Mouse (Mus musculus) kidney, embryonic 15.5 days (tissue): ENCODE measurements at regions not wholly inside any gene's neighbourhood (a gene's known extent, or its start where the extent isn't known, plus 50 kb on each side); places are given as distances from the start of the nearest gene placed in this dataset.
A peak's percentile ranks its signal among the peaks of the same experiment; 100 is the strongest.
"Not testable (repeated sequence)": the region's sequence is repeated elsewhere in the genome, so short reads cannot be mapped to it uniquely, and the experiment has no call there.

Experiments used
- ATAC-seq: fragments of 200-750 bp; cut with Nextera tagmentation; replicated peaks from 2 replicates; pipeline ENCODE4 v1.8.0; 2017; ENCODE audit warnings: moderate TSS enrichment; ENCODE audit not compliant: low FRiP score
- H3K27ac ChIP-seq: fragments of 300-500 bp; sonication (generic); 2 replicates; pipeline ENCODE4 v1.5.1; 2015; ENCODE audit warnings: mild to moderate bottlenecking, inconsistent platforms
- H3K27me3 ChIP-seq: fragments of 300-500 bp; sonication (generic); 2 replicates; pipeline ENCODE4 v1.6.1; 2015; ENCODE audit warnings: inconsistent platforms
- H3K36me3 ChIP-seq: fragments of 300-500 bp; sonication (generic); 2 replicates; pipeline ENCODE4 v1.6.1; 2015; ENCODE audit warnings: inconsistent platforms
- H3K4me1 ChIP-seq: fragments of 300-500 bp; sonication (generic); 2 replicates; pipeline ENCODE4 v1.6.1; 2015; ENCODE audit warnings: inconsistent platforms
- H3K4me2 ChIP-seq: fragments of 300-500 bp; sonication (generic); 2 replicates; pipeline ENCODE4 v1.6.1; 2015; ENCODE audit warnings: moderate library complexity, mild to moderate bottlenecking, inconsistent platforms
- H3K4me3 ChIP-seq: fragments of 300-500 bp; sonication (generic); replicated peaks from 2 replicates; pipeline ENCODE4 v1.5.1; 2015; ENCODE audit warnings: mild to moderate bottlenecking, inconsistent platforms
- H3K9ac ChIP-seq: fragments of 300-500 bp; sonication (generic); 2 replicates; pipeline ENCODE4 v1.6.1; 2015; ENCODE audit warnings: mild to moderate bottlenecking, inconsistent platforms
- H3K9me3 ChIP-seq: fragments of 300-500 bp; sonication (generic); replicated peaks from 2 replicates; pipeline ENCODE4 v1.6.1; 2016; ENCODE audit warnings: inconsistent platforms
- whole genome bisulfite sequencing: fragments of 180-500 bp; shearing (Covaris S2); methylation state at CpG from one replicate; pipeline ENCODE4 v1.1.7; 2015; ENCODE audit warnings: mixed read lengths; 5-methylcytosine and 5-hydroxymethylcytosine counted together

DNA sequence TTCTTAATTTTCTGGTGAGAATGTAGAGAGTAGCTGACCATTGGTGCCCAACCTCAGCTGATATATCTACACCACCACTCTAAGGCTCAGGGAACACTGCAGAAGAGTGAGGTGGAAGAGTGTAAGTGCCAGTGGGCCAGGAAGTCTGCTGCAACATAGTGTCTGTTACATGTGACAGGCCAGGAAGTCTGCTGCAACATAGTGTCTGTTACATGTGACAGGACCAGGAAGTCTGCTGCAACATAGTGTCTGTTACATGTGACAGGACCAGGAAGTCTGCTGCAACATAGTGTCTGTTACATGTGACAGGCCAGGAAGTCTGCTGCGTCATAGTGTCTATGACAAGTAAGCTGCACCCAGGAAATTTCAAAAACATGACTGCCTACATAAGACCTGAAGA, 111.4 kb upstream of the Kctd3 start:
- not testable (repeated sequence) for H3K4me2 ChIP-seq, H3K4me1 ChIP-seq, H3K27me3 ChIP-seq, H3K9ac ChIP-seq, H3K9me3 ChIP-seq, H3K27ac ChIP-seq, H3K4me3 ChIP-seq, H3K36me3 ChIP-seq, ATAC-seq
- WGBS: 79% methylated on average over 1 of the region's 1 CpGs

DNA sequence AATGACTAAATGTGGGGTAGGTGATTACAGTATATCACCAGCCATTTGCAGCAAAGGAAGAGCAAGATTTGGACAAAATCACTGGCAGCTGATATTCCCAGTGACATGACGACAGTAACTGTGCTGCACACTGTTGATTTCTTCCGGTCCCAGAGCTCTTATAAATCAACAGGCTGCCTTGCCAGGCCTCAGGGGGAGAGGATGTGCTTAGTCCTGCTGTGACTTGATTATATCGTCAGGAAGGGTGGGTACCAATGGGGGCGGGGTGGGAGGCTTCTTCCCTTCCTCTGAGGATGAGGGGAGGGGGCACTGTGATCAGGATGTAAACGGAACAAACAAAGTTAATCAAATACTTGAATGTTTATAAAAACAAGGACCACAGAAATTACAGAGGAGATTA, 110.9 kb upstream of the Kctd3 start:
- H3K9me3 ChIP-seq: no peaks in the 10 kb centered on the region
- WGBS: 44% methylated on average over 5 of the region's 5 CpGs
- no peaks in the 10 kb centered on the region for H3K36me3 ChIP-seq

DNA sequence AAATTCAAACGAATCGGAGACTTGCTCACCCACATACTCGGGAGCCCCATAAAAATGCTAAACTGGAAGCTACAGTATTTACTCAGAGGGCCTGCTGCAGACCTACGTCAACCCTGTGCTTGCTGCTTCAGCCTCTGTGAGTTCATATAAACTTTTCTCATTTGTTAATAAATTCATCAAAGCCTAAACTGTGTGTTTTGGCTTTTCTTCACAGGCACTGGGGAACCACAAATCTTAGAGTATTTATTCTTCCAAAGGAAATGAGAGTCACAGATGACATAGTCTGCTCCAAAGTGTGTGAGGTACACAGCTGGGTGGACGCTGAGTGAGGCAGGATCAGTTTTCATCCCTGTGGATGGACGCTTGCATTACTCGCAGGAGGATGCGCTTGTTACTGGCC, 108.3 kb upstream of the Kctd3 start:
- Histone ChIP-seq H3K36me3 (no peaks in the 10 kb centered on the region), H3K4me3 (no peak overlapping the region), H3K9ac (no peak overlapping the region), H3K27ac (0 out of 2 replicates have a peak overlapping the region, but pooled peaks have one; percentile 7), H3K4me1 (peaks cover 9% of the 10 kb centered on the region; the same call in 1 of the 2 replicates), H3K9me3 (no peaks in the 10 kb centered on the region), H3K27me3 (no peaks in the 10 kb centered on the region), H3K4me2 (no peak overlapping the region)
- 33% methylated on average over 8 of the region's 8 CpGs for WGBS
- peak; percentile 62; the same call in 1 of the 2 replicates for ATAC-seq

More for the DNA sequence above, 110.9 kb upstream of the Kctd3 start:
- H3K27ac ChIP-seq: no peak overlapping the region
- H3K4me2 ChIP-seq: no peak overlapping the region
- no peak overlapping the region for H3K4me3 ChIP-seq
- ATAC-seq: no peak
- H3K4me1 ChIP-seq: peaks cover 3% of the 10 kb centered on the region; the same call in 1 of the 2 replicates
- H3K9ac ChIP-seq: no peak overlapping the region
- H3K27me3 ChIP-seq: no peaks in the 10 kb centered on the region

DNA sequence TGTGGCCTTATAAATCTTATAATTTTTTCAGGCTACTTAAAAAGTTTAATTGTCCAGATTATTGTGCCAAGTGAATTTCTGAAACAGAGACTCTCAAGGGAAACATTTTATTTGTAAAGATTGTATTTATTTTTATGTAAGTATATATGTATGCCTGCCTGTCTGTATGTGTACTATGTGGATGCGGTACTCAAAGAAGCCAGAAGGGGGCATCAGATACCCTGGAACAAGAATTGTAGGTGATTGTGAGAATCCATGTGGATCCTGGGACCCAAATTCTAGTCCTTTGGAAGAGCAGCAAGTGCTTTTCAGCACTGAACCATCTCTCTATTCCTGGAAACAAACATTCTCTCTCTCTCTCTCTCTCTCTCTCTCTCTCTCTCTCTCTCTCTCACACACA, 107.6 kb upstream of the Kctd3 start:
- no peak overlapping the region for H3K4me3 ChIP-seq
- H3K4me1 ChIP-seq: peaks cover 9% of the 10 kb centered on the region; the same call in 1 of the 2 replicates
- H3K27ac ChIP-seq: no peak overlapping the region
- no peaks in the 10 kb centered on the region for H3K9me3 ChIP-seq
- no peaks in the 10 kb centered on the region for H3K27me3 ChIP-seq
- H3K4me2 ChIP-seq: no peak overlapping the region
- no peak for ATAC-seq
- WGBS: 90% methylated on average over 1 of the region's 1 CpGs
- H3K9ac ChIP-seq: no peak overlapping the region
- no peaks in the 10 kb centered on the region for H3K36me3 ChIP-seq

DNA sequence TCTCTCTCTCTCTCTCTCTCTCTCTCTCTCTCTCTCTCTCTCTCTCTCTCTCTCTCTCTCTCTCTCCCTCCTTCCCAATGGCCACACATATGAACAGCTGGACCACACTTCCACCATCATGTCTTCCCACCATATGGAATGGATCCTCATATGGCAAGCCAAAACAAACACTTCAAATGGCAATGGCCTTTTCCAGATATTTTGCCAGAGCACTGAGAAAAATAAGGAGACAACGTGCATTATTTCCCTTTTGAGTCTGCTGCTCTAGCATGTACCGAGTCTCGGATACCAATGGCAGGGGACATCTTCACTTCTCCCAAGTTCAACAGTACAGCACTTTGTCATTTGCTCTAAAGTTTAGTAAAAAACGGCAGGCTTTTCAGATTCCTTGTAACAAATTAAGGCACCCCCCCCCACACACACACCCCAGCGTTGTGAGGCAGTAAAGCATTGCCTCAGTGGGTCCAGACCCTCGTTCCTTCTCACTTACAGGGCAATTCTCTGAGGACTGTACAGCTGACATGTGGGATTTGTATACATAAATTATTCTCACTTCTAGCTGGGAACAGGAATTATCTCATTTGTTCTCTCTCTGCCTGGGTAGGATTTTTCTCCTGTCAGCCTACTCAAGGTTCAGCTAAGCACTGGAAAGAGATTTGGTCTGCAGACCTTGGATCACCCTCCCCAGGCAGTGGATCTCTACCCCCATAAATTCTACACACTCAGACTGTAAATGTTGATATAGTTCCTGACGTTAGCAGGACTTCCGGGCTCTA, 100.8 kb upstream of the Kctd3 start:
- peak overlapping the region; percentile 82 for H3K27ac ChIP-seq
- H3K4me2 ChIP-seq: 0 out of 2 replicates have a peak overlapping the region, but pooled peaks have one; percentile 2
- no peak overlapping the region for H3K4me3 ChIP-seq
- peaks cover 19% of the 10 kb centered on the region for H3K4me1 ChIP-seq
- H3K9ac ChIP-seq: no peak overlapping the region
- ATAC-seq: peak; percentile 81
- 32% methylated on average over 8 of the region's 8 CpGs for WGBS
- no peaks in the 10 kb centered on the region for H3K9me3 ChIP-seq
- H3K27me3 ChIP-seq: no peaks in the 10 kb centered on the region
- H3K36me3 ChIP-seq: no peaks in the 10 kb centered on the region

DNA sequence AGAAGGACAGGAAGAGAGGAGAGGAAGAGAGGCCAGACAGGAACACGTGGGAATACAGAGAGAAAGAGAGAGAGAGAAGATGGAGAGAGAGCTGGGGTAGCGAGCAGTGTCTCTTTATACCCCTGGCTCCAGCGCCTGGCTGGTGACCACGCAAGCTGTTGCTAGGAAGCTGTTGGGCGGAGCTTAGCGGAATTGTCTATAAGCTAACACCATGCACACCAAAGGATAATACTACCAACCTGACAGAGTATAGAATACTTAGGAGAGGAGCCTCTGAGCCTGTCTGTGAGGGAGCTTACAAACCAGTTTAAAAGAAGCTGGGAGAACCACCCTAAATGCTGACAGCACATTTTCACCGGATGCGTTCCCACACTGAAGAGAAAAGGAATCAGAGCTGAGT, 100.2 kb upstream of the Kctd3 start:
- H3K27ac ChIP-seq: peak overlapping the region; percentile 77
- peak; percentile 52; the same call in 1 of the 2 replicates for ATAC-seq
- H3K9me3 ChIP-seq: no peaks in the 10 kb centered on the region
- H3K4me3 ChIP-seq: no peak overlapping the region
- no peak overlapping the region for H3K4me2 ChIP-seq
- H3K36me3 ChIP-seq: no peaks in the 10 kb centered on the region
- WGBS: 54% methylated on average over 8 of the region's 8 CpGs
- peaks cover 19% of the 10 kb centered on the region for H3K4me1 ChIP-seq
- no peaks in the 10 kb centered on the region for H3K27me3 ChIP-seq
- no peak overlapping the region for H3K9ac ChIP-seq

DNA sequence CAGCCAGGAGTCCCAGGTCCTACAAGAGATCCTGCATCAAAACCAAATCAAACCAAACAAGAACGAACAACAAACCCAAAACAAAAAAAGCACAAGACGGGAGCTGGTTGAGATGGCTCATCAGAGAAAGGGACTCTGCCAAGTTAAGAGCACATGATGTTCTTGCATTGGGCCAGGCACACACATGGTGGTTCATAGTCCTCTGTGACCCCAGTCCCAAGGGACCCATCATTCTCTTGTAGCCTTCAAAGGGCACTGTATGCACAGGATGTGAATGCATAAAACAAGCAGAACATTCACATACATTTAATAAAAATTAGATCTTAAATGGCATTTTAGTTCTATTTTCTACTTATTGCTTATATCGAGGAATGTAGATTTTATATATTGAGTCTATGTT, 99.5 kb upstream of the Kctd3 start:
- Histone ChIP-seq H3K9ac (no peak overlapping the region), H3K27ac (no peak overlapping the region), H3K27me3 (no peaks in the 10 kb centered on the region), H3K4me1 (peaks cover 19% of the 10 kb centered on the region), H3K4me3 (no peak overlapping the region), H3K9me3 (no peaks in the 10 kb centered on the region), H3K36me3 (no peaks in the 10 kb centered on the region), H3K4me2 (no peak overlapping the region)
- ATAC-seq: no peak
- 79% methylated on average over 3 of the region's 3 CpGs for WGBS

DNA sequence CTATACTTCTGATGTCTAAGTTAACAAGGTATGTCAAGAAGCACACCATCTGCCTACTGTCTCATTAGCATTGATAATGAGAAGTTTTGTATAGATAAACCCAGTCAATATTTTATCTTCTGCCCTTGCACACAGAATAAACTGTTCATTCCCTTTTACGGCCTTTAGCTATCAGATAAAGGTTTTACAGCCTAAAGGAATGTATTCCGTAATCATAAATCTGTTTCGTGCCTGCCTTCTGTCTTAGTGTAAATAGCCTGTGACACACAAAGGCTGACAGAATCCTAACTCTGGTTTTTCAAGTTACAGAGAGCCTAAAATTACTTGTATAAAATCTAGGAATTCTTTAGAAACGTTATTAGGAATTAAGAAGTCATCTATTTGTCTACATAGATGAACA, 97.6 kb upstream of the Kctd3 start:
- Histone ChIP-seq H3K9ac (no peak overlapping the region), H3K36me3 (no peaks in the 10 kb centered on the region), H3K9me3 (no peaks in the 10 kb centered on the region), H3K4me1 (peaks cover 14% of the 10 kb centered on the region), H3K4me3 (no peak overlapping the region), H3K27ac (no peak overlapping the region), H3K27me3 (no peaks in the 10 kb centered on the region), H3K4me2 (no peak overlapping the region)
- 48% methylated on average over 4 of the region's 4 CpGs for WGBS
- ATAC-seq: no peak

DNA sequence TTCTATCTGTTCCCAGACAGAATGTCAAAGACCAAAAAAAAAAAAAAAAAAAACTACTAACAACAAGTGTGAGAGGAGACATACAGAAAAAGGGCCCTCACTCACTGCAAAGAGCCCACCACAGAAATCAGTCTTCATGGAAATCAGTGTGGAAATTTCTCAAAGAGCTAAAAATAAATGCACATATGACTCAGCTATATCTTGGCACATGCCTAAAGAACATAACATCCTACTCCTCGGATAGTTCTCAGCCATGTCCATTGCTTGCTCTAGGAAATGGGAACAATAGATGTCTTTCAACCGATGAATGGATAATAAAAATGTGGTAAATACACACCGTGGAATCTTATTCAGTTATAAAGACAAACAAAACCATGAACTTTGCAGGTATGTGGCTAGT, 95.1 kb upstream of the Kctd3 start:
- no peak for ATAC-seq
- WGBS: 73% methylated on average over 3 of the region's 3 CpGs
- Histone ChIP-seq H3K9me3 (no peaks in the 10 kb centered on the region), H3K27ac (no peak overlapping the region), H3K4me2 (no peak overlapping the region), H3K4me3 (no peak overlapping the region), H3K27me3 (no peaks in the 10 kb centered on the region), H3K9ac (no peak overlapping the region), H3K4me1 (0 out of 2 replicates have a peak, but pooled peaks cover 2% of the 10 kb centered on the region), H3K36me3 (no peaks in the 10 kb centered on the region)

DNA sequence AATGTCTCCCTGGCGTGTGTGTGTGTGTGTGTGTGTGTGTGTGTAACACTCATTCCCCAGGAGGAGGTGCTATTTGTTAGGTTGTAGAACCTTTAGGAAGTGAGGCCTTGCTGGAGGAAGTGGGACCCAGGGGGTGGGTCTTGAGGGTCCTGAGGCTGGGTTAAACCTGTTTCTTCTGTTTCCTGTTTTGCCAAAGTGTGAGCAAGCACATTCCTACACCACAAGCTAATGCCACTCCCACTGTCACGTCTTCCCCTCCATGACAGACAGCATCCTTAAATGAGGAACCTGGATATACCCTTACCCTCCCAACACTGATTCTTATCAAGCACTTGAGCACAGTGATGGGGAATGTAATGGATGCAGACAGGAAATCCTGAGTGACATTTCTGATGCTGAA, 91.5 kb upstream of the Kctd3 start:
- Histone ChIP-seq H3K4me1 (no peaks in the 10 kb centered on the region), H3K36me3 (no peaks in the 10 kb centered on the region), H3K9me3 (no peaks in the 10 kb centered on the region), H3K4me2 (no peak overlapping the region), H3K27me3 (no peaks in the 10 kb centered on the region), H3K27ac (no peak overlapping the region), H3K4me3 (no peak overlapping the region), H3K9ac (no peak overlapping the region)
- 52% methylated on average over 2 of the region's 2 CpGs for WGBS
- ATAC-seq: no peak

DNA sequence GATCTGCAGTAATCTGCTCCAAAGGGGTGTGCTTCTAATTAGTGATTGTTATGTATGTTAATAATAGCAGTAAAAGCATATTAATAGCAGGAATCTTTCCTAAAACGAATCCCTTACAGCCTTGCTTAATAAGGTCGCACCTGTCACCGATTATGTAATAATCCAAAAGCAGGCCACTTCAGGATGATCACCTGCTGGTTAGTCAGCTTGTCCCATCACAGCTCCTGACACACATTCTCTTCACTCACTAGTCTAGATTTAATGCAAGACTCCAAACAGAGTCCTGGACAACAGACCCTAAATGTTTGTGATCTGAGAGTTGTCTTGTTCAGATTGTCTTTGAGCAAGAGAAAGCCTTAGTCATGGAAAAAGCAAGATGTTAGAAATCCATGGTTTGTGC, 85.2 kb upstream of the Kctd3 start:
- Histone ChIP-seq H3K4me3 (no peak overlapping the region), H3K27ac (no peak overlapping the region), H3K4me1 (no peaks in the 10 kb centered on the region), H3K9ac (no peak overlapping the region), H3K9me3 (no peaks in the 10 kb centered on the region), H3K27me3 (no peaks in the 10 kb centered on the region), H3K4me2 (no peak overlapping the region), H3K36me3 (no peaks in the 10 kb centered on the region)
- 91% methylated on average over 3 of the region's 3 CpGs for WGBS
- ATAC-seq: no peak

DNA sequence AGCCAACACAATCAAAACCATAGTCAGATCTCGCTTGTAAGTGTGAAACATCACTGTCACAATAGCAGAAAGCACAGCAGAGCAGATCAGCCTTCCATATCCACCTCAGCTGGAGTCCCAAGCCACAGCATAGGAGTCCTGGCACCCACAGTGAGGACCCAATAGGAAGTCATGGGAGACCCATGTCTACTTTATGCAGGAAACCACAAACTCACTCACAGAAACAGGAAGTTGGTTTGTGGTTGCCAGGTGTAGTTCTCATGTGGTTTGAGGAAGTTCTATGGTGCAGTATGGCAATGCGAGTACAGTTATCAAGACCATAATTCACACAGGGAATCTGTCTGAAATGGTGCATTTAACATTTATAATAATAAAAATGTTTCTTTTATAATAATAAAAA, 77.6 kb upstream of the Kctd3 start:
- Histone ChIP-seq H3K9ac (no peak overlapping the region), H3K4me1 (peaks cover 4% of the 10 kb centered on the region; the same call in 1 of the 2 replicates), H3K36me3 (no peaks in the 10 kb centered on the region), H3K9me3 (peaks cover 10% of the 10 kb centered on the region; the same call in 1 of the 2 replicates), H3K4me3 (no peak overlapping the region), H3K27ac (no peak overlapping the region), H3K27me3 (no peaks in the 10 kb centered on the region), H3K4me2 (no peak overlapping the region)
- ATAC-seq: no peak
- WGBS: 93% methylated on average over 2 of the region's 2 CpGs

DNA sequence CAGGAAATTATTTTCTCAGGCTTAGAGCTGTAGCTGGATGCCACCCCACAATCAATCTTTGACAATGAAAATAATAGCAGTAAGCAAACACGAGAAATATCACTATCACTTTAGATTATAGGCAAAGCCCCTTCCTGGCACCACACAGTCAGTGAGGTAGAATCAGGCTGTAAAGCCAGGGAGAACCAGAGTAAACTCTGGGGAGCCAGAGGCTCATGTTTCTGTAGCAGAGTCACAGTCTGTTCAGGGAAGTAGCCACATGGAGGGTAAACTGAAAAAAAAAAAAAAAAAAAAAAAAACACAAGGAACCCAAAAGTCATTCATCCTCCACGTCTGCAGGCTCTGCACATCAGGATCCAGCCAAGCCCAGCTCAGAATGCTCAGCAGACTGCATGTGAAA, 73.6 kb upstream of the Kctd3 start:
- Histone ChIP-seq H3K9me3 (peaks cover 10% of the 10 kb centered on the region; the same call in 1 of the 2 replicates), H3K4me1 (peaks cover 6% of the 10 kb centered on the region), H3K9ac (no peak overlapping the region), H3K27me3 (no peaks in the 10 kb centered on the region), H3K27ac (no peak overlapping the region), H3K36me3 (no peaks in the 10 kb centered on the region), H3K4me2 (peak overlapping the region; percentile 25; the same call in 1 of the 2 replicates), H3K4me3 (no peak overlapping the region)
- ATAC-seq: no peak
- 27% methylated on average over 2 of the region's 2 CpGs for WGBS
